Mouse (Mus musculus) hindbrain, embryonic 13.5 days (tissue): ENCODE data around the gene Ccdc78. TPM values are rescaled to one million over a fixed set of nuclear protein-coding genes. Genes with fewer than 3 reads are reported as not detected.

Experiments
- ATAC-seq: fragments of 200-750 bp; cut with Nextera tagmentation; 2 replicates; pipeline ENCODE4 v1.8.0; 2017; ENCODE audit warnings: moderate TSS enrichment; ENCODE audit not compliant: low FRiP score
- H3K27ac ChIP-seq: fragments of 300-500 bp; sonication (generic); 2 replicates; pipeline ENCODE4 v1.5.1; 2015; ENCODE audit warnings: inconsistent platforms, mild to moderate bottlenecking, moderate library complexity
- H3K27me3 ChIP-seq: fragments of 300-500 bp; sonication (generic); 2 replicates; pipeline ENCODE4 v1.6.1; 2015; ENCODE audit warnings: mild to moderate bottlenecking, inconsistent platforms
- H3K36me3 ChIP-seq: fragments of 300-500 bp; sonication (generic); 2 replicates; pipeline ENCODE4 v1.6.1; 2015; ENCODE audit warnings: mild to moderate bottlenecking, inconsistent platforms
- H3K4me1 ChIP-seq: fragments of 300-500 bp; sonication (generic); replicated peaks from 2 replicates; pipeline ENCODE4 v1.6.1; 2015; ENCODE audit warnings: inconsistent platforms
- H3K4me2 ChIP-seq: fragments of 300-500 bp; sonication (generic); 2 replicates; pipeline ENCODE4 v1.6.1; 2015; ENCODE audit warnings: inconsistent platforms, mild to moderate bottlenecking, moderate library complexity
- H3K4me3 ChIP-seq: fragments of 300-500 bp; sonication (generic); 2 replicates; pipeline ENCODE4 v1.5.1; 2015; ENCODE audit warnings: mild to moderate bottlenecking, inconsistent platforms
- H3K9ac ChIP-seq: fragments of 300-500 bp; sonication (generic); 2 replicates; pipeline ENCODE4 v1.6.1; 2015; ENCODE audit warnings: mild to moderate bottlenecking, inconsistent platforms
- H3K9me3 ChIP-seq: fragments of 300-500 bp; sonication (generic); 2 replicates; pipeline ENCODE4 v1.6.1; 2016; ENCODE audit warnings: inconsistent platforms
- WGBS: fragments of 180-500 bp; shearing (Covaris S2); methylation state at CpG from one replicate; pipeline ENCODE4 v1.1.7; 2015; 5-methylcytosine and 5-hydroxymethylcytosine counted together
- microRNA-seq: library from miRNA; unstranded; fragments of <30 nt; microRNA quantifications from one replicate; pipeline ENCODE4, GENCODE M21; 2016
- polyA plus RNA-seq: library from polyadenylated mRNA; unstranded; fragments of >200 nt; fragmentation: Nextera tagmentation; extraction: Ambion mirVana; gene quantifications from 2 replicates; pipeline ENCODE4 v1.2.1, GENCODE M21; 2015

Gene Ccdc78
- polyA plus RNA-seq, 1 experiment from 2014 or later = 0.16 TPM

GRCm38 (mm10) chr17:25839455-25840235 lies 53.3 kb downstream of the Ccdc78 start:
- 89% methylated on average over 14 of the region's 14 CpGs for WGBS
- H3K36me3 ChIP-seq = peaks cover 57% of the 10 kb centered on the region

More at GRCm38 (mm10) chr17:25839455-25840235, 53.3 kb downstream of the Ccdc78 start:
- no peak overlapping the region for H3K27ac ChIP-seq
- peak overlapping the region; percentile 46; the same call in 1 of the 2 replicates for H3K9ac ChIP-seq
- H3K4me2 ChIP-seq = no peak overlapping the region
- H3K27me3 ChIP-seq = no peaks in the 10 kb centered on the region
- H3K9me3 ChIP-seq = no peaks in the 10 kb centered on the region
- ATAC-seq = no peak
- H3K4me1 ChIP-seq = peaks cover 59% of the 10 kb centered on the region
- H3K4me3 ChIP-seq = no peak overlapping the region

Small RNA genes within 50 kb of the gene (microRNA-seq; reads per million reads assigned to microRNA genes)
- gene Gm25083 = not detected
- gene Mir3082 = not detected
- not detected for gene Mir6966

Other genes starting within 250 kb of the Ccdc78 start
- gene Sox8, start 215.9 kb upstream of the Ccdc78 start, polyA plus RNA-seq = 11.1 and 11.8 TPM in 2 replicates
- gene Lmf1, start 207.5 kb upstream of the Ccdc78 start, polyA plus RNA-seq = 22.6 and 24.0 TPM in 2 replicates
- 1.6 TPM in 2 replicates for gene Gng13, start 69.4 kb upstream of the Ccdc78 start, polyA plus RNA-seq
- 7.9 and 8.5 TPM in 2 replicates for gene Chtf18, start 59.2 kb upstream of the Ccdc78 start, polyA plus RNA-seq
- 23.4 and 24.2 TPM in 2 replicates for gene Rpusd1, start 58.9 kb upstream of the Ccdc78 start, polyA plus RNA-seq
- not detected in 2 replicates for gene Mslnl, start 50.5 kb upstream of the Ccdc78 start, polyA plus RNA-seq
- 0.34 TPM in 1 of 2 replicates, not detected in the other for gene Msln, start 32.2 kb upstream of the Ccdc78 start, polyA plus RNA-seq
- gene Narfl, start 12.8 kb upstream of the Ccdc78 start, polyA plus RNA-seq = 27.8 and 28.0 TPM in 2 replicates
- gene Haghl, start 907 bp upstream of the Ccdc78 start, polyA plus RNA-seq = 125 and 138 TPM in 2 replicates
- gene Fam173a, start 6.3 kb downstream of the Ccdc78 start, polyA plus RNA-seq = 86.6 and 86.8 TPM in 2 replicates
- gene AC134908.4, start 9.1 kb downstream of the Ccdc78 start, polyA plus RNA-seq = 0.60 TPM in 1 of 2 replicates, not detected in the other
- 45.4 and 57.6 TPM in 2 replicates for gene Metrn, start 10.6 kb downstream of the Ccdc78 start, polyA plus RNA-seq
- 29.1 and 32.4 TPM in 2 replicates for gene Fbxl16, start 22.5 kb downstream of the Ccdc78 start, polyA plus RNA-seq
- 26.6 and 30.7 TPM in 2 replicates for gene Wdr24, start 37.0 kb downstream of the Ccdc78 start, polyA plus RNA-seq
- 62.9 and 64.2 TPM in 2 replicates for gene Jmjd8, start 42.3 kb downstream of the Ccdc78 start, polyA plus RNA-seq
- 325 and 337 TPM in 2 replicates for gene Stub1, start 46.8 kb downstream of the Ccdc78 start, polyA plus RNA-seq
- gene Rhbdl1, start 50.7 kb downstream of the Ccdc78 start, polyA plus RNA-seq = 24.2 and 25.5 TPM in 2 replicates
- gene Gm20683, start 55.2 kb downstream of the Ccdc78 start, polyA plus RNA-seq = 8.1 and 8.5 TPM in 2 replicates
- 14.5 and 15.9 TPM in 2 replicates for gene Rhot2, start 58.3 kb downstream of the Ccdc78 start, polyA plus RNA-seq
- gene Wdr90, start 74.9 kb downstream of the Ccdc78 start, polyA plus RNA-seq = 19.4 and 19.8 TPM in 2 replicates
- gene Mcrip2, start 82.2 kb downstream of the Ccdc78 start, polyA plus RNA-seq = 11.4 and 11.7 TPM in 2 replicates
- 63.0 and 65.7 TPM in 2 replicates for gene Mettl26, start 88.5 kb downstream of the Ccdc78 start, polyA plus RNA-seq
- 0.45 and 0.63 TPM in 2 replicates for gene Wfikkn1, start 94.3 kb downstream of the Ccdc78 start, polyA plus RNA-seq
- 45.5 and 48.7 TPM in 2 replicates for gene Rab40c, start 133.1 kb downstream of the Ccdc78 start, polyA plus RNA-seq
- gene Pigq, start 158.4 kb downstream of the Ccdc78 start, polyA plus RNA-seq = 57.1 and 58.9 TPM in 2 replicates
- gene Nhlrc4, start 158.4 kb downstream of the Ccdc78 start, polyA plus RNA-seq = 0.09 TPM in 1 of 2 replicates, not detected in the other
- gene A930017K11Rik, start 166.0 kb downstream of the Ccdc78 start, polyA plus RNA-seq = 0.56 and 0.77 TPM in 2 replicates
- gene Capn15, start 199.2 kb downstream of the Ccdc78 start, polyA plus RNA-seq = 20.4 and 21.6 TPM in 2 replicates